Mouse (Mus musculus): ENCODE data around the gene Gm44503.
A peak's percentile ranks its signal among the peaks of the same experiment; 100 is the strongest.

The Gm44503 gene

GRCm38 (mm10) chr9:72958521-72959450, at the start of gene Gm44503, which contains the start of gene Dyx1c1:
TSS of gene Gm44503 (plus strand) at chr9:72958852.
TSS of gene Dyx1c1 (plus strand) at chr9:72958785.
- DNase-seq (ENCODE audit: low spot score), result peak; percentile 55

GRCm38 (mm10) chr9:72911381-72911780, 47.3 kb upstream of the Gm44503 start:
- no peak for DNase-seq (ENCODE audit: low spot score)

DNA sequence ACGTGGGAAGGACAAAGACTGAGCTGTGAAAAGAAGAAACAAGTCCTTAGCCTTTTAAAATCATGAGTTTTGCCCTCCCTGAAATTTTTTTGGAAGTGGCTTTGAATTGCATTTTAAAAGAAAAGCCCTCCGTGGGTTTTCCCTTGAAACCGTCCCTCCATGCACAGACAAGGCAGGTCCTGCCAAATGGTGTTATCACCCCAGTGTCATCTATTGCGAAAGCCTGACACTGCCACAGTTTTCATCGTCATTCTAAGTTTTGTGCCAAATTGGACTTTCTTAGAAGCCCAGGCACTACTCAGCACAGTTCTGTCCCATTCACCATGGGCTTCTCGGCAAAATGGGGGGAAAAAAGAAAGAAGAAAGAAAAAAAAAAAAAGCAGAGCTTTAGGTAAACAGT, 45.1 kb upstream of the Gm44503 start:
- no peak for DNase-seq (ENCODE audit: low spot score)

DNA sequence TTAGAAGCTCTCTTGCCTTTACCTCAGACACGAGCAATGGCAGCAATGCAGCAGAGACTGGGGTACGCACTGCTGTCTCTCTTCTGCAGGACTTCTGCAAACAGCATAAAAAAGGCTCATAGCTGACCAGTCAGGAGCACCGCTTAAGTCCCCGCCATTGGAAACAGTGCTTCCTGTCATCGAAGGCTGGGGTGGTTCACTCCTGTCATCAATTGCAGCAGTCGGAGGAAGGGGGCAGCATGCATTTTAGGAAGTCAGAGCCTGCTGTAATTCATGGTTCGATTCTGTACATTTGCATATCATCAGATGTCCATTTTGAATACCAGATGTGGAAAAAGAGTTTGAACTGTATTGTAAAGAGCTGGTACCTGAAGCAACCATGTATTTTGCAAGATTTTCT, 42.9 kb upstream of the Gm44503 start:
- no peak for DNase-seq (ENCODE audit: low spot score)

- DNase-seq (ENCODE audit: low spot score), result no peak
Observed at GRCm38 (mm10) chr9:72923068-72923467, 35.6 kb upstream of the Gm44503 start.

DNA sequence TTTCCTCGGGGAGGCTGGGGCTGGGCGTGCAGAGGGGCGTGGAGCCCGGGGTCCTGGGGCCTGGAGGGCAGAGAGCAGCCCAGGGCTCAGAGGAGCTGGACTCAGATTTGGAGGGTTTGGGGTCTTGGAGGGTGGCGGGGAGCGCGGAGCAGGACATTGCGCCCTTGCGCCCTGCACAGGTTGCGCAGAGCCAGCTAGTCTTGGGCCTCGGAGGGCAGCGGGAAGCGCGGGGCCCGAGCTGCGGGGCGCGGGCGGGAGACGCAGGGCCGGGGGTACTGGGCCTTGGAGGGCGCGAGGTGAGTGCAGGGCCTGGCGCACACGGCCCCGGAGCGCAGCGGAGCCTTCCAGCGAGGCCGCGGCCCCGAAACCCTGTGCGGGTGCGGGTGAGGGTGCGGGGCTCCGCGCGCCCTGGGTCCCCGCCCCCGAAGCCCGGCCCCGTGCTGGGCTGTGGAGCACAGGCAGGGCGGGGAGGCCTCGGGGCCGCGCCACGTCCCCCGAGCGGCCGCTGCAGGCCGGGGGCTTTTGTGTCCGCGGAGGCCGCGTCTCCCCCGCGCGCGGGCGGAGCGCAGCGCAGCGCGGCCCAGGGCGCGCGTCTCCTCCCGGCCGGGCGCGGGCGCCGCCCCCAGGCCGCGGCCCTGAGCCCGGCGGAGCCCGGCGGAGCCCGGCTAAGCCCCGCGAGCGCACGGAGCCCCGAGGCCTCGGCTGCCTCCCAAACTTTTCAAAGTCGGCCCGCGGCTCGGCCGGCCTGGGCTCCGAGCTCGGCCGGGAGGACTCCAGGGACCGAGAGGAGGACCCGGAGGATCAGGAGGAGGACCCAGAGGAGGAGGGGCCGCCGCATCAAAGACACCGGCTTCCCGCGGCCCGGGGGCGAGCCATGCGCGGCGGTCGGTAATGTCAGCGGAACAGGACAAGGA, 33.4 kb upstream of the Gm44503 start, which contains the start of gene Pygo1:
Pygo1 (plus strand) TSS at position 625 of the 914 bp plus-strand sequence.
- no peak for DNase-seq (ENCODE audit: low spot score)

GRCm38 (mm10) chr9:72925935-72926258, 32.8 kb upstream of the Gm44503 start:
- DNase-seq (ENCODE audit: low spot score), result no peak

DNA sequence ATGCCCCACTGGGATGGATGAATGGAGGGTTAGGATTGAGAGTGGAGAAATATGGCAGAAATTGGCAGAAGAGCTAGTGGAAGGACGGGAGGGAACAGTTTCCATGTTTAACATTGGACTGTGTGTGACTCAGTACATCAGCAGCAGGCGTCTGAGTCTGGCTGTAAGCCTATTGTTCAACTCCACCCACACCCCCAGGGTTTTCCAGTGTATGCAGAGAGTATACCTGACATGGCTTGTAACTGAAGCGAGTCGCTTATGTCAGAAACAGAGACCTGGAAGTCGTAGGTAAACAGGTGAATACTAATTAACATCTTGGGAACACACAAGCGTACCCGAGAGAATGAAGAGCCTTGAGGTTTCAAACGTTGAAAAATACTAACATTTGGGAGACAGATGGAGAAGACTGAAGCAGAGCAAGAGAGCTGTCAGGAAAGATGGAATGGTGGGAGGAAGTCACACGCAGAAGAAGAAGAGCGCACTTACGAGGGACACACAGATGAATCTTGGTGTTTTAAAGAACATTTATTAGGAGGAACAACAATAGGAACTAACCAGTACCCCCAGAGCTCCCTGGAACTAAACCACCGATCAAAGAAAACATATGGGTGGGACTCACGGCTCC, 27.4 kb upstream of the Gm44503 start:
- DNase-seq (ENCODE audit: low spot score), result no peak

DNA sequence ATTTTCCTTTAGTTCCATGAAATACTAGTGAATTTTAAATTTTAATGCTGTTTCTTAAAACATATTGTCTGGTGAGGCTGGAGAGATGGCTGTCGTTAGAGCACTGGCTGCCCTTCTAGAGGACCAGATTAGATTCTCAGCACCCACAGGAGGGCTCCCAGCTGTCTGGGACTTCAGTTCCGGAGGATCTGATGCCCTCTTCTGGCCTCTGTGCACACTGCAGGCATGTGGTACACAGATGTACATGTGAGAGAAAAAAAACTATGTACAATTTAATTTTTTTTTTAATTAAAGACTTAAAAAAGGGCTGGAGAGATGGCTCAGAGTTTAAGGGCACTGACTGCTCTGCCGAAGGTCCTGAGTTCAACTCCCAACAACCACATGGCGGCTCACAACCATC, 23.3 kb upstream of the Gm44503 start:
- DNase-seq (ENCODE audit: low spot score), result no peak

DNA sequence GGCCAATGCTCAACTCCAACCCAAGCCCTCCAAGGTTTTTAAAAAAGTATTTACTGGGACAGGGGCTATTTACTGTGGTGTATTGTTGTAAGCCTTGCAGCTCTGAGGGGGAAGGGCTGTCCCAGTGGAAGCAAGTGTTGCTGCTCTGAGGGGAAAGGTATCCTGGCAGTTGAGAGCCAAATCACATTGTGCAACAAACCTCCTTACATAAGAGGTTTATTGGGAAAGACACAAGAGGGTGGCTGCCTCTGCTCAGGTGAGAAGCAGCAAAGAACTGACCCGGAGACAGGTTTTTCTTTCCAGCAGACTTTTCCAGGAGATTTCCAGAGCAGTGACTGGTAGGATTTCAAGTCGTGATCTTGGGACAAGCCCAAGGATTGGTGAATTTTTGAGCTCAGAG, 22.4 kb upstream of the Gm44503 start:
- no peak for DNase-seq (ENCODE audit: low spot score)

DNA sequence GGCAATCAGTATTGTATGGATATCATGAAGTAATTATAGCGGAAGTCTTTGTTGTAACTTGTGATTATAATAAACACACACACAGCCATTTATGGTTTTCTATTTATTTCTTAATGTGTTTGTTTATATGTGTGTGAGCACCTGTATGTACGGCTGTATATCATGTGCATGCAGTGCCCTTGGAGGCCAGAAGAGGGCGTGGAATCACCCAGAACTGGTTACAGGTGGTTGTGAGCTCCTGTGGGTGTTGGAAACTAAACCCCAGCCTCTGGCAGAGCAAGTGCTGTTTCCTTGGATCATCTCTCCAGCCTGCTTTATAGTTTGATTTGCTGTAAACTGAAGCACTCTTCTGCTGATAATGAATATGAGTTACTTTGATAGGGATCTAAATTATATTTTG, 15.2 kb upstream of the Gm44503 start:
- no peak for DNase-seq (ENCODE audit: low spot score)

DNA sequence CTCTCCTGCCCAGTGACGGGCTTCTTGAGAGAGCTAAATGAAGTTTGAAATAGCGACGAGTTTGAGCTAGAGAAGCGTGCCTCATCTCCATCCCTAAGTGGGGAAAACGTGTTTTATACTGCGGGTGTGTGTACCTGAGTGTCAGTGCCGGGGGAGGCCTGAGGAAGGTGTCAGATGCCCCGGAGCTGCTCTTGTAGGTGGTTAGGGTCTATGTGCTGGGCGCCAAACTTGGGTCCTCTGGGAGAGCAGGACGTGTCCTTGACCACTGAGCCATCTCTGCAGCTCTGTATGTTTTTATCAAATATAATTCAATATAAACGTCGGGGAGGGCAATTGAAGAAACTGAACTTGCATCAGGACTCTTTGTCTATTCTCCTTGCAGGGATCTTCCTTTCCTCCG, 14.4 kb upstream of the Gm44503 start:
- no peak for DNase-seq (ENCODE audit: low spot score)

DNA sequence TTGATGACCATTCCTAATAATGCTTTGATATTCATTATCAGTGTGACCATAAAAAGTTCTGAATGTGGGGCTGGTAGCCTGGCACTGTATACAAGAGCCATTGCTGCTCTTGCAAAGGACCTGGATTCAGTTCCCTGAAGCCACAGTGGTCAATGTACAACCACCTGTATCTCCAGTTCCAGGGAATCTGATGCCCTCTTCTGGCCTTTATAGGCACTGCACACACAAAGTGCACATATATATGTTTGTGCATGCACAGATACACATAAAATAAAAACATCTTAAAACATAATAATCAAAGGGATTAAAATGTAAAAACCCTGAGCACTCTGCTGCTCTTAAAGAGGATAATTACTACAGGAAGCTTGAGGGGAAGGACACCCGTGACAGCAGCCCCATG, 11.6 kb upstream of the Gm44503 start:
- DNase-seq (ENCODE audit: low spot score), result no peak

- DNase-seq (ENCODE audit: low spot score), result no peak
Observed at GRCm38 (mm10) chr9:72949572-72949971, 9.1 kb upstream of the Gm44503 start.

DNA sequence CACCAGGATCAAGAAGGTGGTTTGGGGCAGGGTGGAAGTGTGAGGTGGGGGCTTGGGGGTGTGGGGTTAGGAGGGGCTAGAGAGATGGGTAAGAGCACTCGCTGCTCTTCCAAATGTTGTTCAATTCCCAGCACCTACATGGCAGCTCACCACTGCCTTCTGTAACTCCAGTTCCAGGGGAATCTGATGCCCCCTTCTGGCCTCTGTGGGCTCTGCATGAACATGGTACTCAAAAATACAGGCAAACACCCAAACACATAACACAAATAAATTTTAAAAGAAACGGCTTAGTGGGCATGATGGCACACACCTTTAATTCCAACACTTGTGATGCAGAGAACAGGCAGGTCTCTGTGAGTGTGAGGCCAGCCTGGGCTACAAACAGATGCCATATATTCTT, 3.9 kb upstream of the Gm44503 start:
- no peak for DNase-seq (ENCODE audit: low spot score)

DNA sequence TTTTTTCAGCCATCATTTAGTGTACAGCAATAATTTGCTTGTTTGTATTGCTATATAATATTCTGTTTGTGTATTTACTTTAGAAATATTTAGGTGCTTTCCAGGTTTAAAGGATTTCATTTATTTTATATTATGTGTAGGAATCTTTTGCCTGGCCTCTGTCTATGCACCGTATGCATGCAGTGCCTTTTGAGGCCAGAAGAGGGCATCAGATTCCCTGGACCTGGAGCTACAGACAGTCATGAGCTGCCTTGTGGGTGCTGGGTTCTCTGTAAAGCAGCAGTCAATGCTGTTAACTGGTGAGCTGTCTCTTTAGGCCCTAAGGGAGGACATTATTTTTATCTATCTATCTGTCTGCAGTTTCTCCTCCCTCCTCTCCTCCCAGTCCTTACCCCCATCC, 3.1 kb upstream of the Gm44503 start:
- DNase-seq (ENCODE audit: low spot score), result peak; percentile 23

DNA sequence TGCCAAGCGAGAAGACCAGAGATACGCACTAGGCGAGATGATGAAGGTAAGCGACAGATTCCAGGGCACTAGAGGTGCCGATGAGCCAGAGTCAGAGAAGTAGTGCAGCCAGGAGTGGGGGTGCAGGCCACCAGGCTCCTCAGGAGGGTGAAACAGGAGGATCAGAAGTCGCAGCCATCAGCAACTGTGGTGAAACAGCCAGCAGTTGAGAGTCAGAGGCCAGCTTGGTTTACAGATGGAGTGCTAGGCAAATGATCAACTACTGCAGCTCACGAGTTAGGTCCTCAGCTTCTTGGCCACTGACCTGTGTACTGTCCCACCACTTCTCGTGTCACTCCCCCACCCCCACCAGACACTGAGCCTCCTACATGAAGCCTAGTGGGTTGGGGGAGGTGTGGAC, 2.7 kb downstream of the Gm44503 start:
- DNase-seq (ENCODE audit: low spot score), result no peak

DNA sequence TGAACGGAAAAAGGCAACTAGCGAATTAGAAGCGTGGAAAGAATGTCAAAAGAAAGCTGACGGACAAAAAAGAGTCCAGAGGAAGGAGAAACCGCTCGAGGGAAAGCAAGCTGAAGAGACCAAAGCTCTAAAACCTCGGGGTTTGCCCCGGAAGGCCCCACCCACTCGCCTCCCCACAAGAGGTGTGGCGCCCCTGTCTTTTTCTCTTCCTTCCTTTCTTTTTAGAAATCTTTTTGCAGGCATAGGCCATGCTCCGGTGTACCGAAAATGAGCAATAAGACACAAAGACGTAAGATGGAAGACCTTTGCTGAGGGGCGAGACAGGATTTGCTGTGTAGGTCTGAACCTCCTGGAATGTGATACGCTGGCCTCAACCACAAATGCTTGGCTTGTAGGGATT, 3.3 kb downstream of the Gm44503 start:
- DNase-seq (ENCODE audit: low spot score), result no peak

DNA sequence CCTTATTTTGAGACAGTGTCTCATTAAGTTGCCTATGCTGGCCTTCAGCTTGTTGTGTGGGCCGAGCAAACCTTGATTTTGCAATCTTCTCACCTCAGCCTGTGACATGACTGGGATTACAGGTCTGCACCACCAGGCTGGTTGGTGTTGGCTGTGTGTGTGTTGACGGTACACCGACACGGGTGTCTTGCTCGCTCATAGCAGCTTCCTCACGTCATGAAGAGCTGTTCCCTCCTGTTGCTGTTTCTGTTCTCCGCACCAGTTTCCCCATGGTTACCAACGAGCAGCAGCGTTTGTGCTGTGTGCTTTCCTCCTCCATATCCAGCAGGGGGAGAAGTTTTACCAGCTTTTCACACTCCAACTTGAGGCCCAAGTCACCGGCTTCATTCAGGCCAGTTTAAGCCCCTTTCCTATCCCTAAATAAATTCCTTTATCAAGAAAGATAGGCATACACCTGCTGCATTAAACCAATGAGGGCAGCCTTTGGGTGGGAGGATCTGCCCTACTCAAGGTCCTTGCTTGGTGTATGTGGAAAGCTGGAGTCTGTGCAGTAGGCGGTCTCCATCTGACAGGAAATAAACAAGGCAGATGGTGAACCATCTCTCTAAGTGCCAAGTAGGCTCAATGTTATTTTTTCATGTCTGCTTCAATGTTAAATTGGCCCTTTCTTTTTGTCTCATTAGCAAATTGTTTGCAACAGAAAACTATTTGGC, 9.9 kb downstream of the Gm44503 start:
- DNase-seq (ENCODE audit: low spot score), result no peak

- no peak for DNase-seq (ENCODE audit: low spot score)
Observed at GRCm38 (mm10) chr9:72969874-72970273, 11.2 kb downstream of the Gm44503 start.

DNA sequence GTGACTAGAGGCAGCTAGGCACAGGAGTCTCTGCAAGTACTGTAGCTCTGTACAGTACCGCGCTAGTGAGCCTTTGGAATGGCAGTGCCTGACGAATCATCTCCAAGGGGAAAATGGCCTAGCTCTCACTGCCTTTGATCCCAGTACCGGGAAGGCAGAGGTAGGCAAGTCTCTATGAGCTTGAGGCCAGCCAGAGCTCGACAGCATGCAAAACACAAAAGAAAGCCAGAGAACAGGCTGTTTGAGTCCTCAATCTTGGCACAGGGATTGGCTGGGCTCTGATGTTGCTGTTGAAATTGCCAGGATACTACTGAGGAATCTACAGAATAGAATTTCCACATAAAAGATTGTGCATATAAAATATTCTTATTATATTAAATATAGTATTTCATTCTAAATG, 13.8 kb downstream of the Gm44503 start:
- DNase-seq (ENCODE audit: low spot score), result no peak

DNA sequence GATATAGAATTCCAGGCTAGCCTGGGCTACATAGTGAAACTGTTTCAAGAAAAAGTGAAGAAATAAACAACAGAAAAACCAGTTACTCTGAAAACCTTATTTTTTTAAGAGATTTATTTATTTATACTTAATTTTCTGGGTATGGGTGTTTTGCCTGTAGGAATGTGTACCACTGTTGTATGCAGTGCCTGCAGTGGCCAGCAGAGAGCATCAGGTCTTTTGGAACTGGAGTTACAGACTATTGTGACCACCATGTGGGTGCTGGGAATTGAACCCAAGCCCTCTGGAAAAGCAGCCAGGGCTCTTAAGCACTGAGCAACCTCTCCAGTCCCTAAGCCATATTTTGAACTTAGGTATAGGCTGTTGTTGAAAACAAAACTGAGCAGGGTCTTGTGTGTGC, 14.3 kb downstream of the Gm44503 start:
- no peak for DNase-seq (ENCODE audit: low spot score)

Measured in spleen, adult 12 weeks (tissue).